Mouse (Mus musculus): Measurements from ENCODE around the gene Fkbp2. TPM values are rescaled to one million over a fixed set of nuclear protein-coding genes. Genes with fewer than 3 reads are reported as not detected.

The Fkbp2 gene
- polyA plus RNA-seq, 1 experiment, result 63.9 TPM

Other genes starting within 250 kb of the Fkbp2 start
- gene Rps6ka4, start 139.9 kb downstream of the Fkbp2 start, polyA plus RNA-seq (2012; rRNA removed), result 25.1 and 30.9 TPM in 2 replicates
- gene Ccdc88b, start 122.3 kb downstream of the Fkbp2 start, polyA plus RNA-seq (2012; rRNA removed), result 6.7 and 11.6 TPM in 2 replicates
- gene Trmt112, start 70.8 kb downstream of the Fkbp2 start, polyA plus RNA-seq (2012; rRNA removed), result 79.9 and 88.6 TPM in 2 replicates
- gene Prdx5, start 70.4 kb downstream of the Fkbp2 start, polyA plus RNA-seq (2012; rRNA removed), result 177 and 243 TPM in 2 replicates
- gene Esrra, start 58.7 kb downstream of the Fkbp2 start, polyA plus RNA-seq (2012; rRNA removed), result 175 and 234 TPM in 2 replicates
- gene Catsperz, start 55.1 kb downstream of the Fkbp2 start, polyA plus RNA-seq (2012; rRNA removed), result 0.19 TPM in 1 of 2 replicates, not detected in the other
- not detected in 2 replicates for gene Kcnk4, start 46.0 kb downstream of the Fkbp2 start, polyA plus RNA-seq (2012; rRNA removed)
- gene Bad, start 38.6 kb downstream of the Fkbp2 start, polyA plus RNA-seq (2012; rRNA removed), result 78.2 and 105 TPM in 2 replicates
- 63.3 and 70.7 TPM in 2 replicates for gene Gpr137, start 38.0 kb downstream of the Fkbp2 start, polyA plus RNA-seq (2012; rRNA removed)
- 98.4 and 98.9 TPM in 2 replicates for gene Ppp1r14b, start 5.5 kb downstream of the Fkbp2 start, polyA plus RNA-seq (2012; rRNA removed)
- gene Plcb3, start 4.0 kb downstream of the Fkbp2 start, polyA plus RNA-seq (2012; rRNA removed), result 383 and 614 TPM in 2 replicates
- 17.2 and 17.5 TPM in 2 replicates for gene Vegfb, start 7.2 kb upstream of the Fkbp2 start, polyA plus RNA-seq (2012; rRNA removed)
- gene Dnajc4, start 12.1 kb upstream of the Fkbp2 start, polyA plus RNA-seq (2012; rRNA removed), result 44.6 and 46.9 TPM in 2 replicates
- gene Nudt22, start 15.6 kb upstream of the Fkbp2 start, polyA plus RNA-seq (2012; rRNA removed), result 59.3 and 68.1 TPM in 2 replicates
- 10.0 and 11.4 TPM in 2 replicates for gene Trpt1, start 15.6 kb upstream of the Fkbp2 start, polyA plus RNA-seq (2012; rRNA removed)
- 17.3 and 20.1 TPM in 2 replicates for gene Fermt3, start 39.0 kb upstream of the Fkbp2 start, polyA plus RNA-seq (2012; rRNA removed)
- gene Stip1, start 59.5 kb upstream of the Fkbp2 start, polyA plus RNA-seq (2012; rRNA removed), result 43.9 and 51.2 TPM in 2 replicates
- gene Macrod1, start 76.3 kb upstream of the Fkbp2 start, polyA plus RNA-seq (2012; rRNA removed), result 19.2 and 22.4 TPM in 2 replicates
- gene Flrt1, start 125.2 kb upstream of the Fkbp2 start, polyA plus RNA-seq (2012; rRNA removed), result 0.14 TPM in 2 replicates
- gene Otub1, start 225.8 kb upstream of the Fkbp2 start, polyA plus RNA-seq (2012; rRNA removed), result 117 and 118 TPM in 2 replicates
- gene Cox8a, start 237.1 kb upstream of the Fkbp2 start, polyA plus RNA-seq (2012; rRNA removed), result 2,194 and 2,281 TPM in 2 replicates

Data from large intestine, adult 2 months (tissue).